Mouse (Mus musculus) megakaryocyte progenitor cell, adult 5-6 weeks (primary cell): ENCODE measurements at regions not wholly inside any gene's neighbourhood (a gene's known extent, or its start where the extent isn't known, plus 50 kb on each side); places are given as distances from the start of the nearest gene placed in this dataset.

Source experiments
- ATAC-seq: replicated peaks from 2 replicates; pipeline ENCODE4 v1.8.0; 2016; ENCODE audit warnings: mild to moderate bottlenecking, moderate TSS enrichment, inconsistent platforms; ENCODE audit not compliant: poor library complexity

DNA sequence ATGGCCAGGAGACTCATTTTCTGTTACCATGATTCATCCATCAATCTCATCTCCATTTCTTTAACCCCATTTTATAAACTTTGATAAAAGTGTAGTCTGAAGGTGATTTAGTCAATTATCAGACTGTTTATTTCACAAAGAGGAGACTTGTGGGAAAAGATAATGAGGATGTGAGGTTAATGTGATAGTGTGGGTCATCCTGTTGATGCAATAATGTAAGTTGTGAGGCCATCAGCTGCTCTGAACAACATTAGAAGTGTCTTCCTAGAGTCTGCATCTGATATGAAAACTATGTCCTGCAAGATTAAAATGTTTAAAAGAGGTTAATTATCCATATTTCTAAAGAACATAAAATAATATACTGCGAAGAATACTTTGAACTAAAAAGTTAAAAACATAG, 842.8 kb downstream of the Pcdh17 start:
- peak; percentile 59 for ATAC-seq

DNA sequence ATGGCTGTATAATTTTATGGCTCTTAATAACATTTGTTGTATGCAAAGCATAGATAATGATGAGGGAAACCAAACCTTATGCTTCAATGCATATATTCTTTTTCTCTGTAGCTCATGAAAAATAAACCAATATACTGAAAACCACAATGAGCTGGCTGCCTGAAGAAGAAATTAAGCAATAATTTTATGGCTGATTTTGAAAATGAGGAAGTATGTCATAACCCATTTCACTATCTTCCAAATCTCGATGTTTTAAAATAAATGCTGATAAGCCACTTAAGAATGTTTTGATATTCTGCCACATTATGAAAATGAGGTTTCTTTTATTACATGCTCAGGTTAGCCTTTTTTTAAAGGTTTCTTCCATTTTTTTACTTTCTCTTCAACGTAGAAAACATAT, 844.1 kb downstream of the Pcdh17 start:
- ATAC-seq: peak; percentile 92

DNA sequence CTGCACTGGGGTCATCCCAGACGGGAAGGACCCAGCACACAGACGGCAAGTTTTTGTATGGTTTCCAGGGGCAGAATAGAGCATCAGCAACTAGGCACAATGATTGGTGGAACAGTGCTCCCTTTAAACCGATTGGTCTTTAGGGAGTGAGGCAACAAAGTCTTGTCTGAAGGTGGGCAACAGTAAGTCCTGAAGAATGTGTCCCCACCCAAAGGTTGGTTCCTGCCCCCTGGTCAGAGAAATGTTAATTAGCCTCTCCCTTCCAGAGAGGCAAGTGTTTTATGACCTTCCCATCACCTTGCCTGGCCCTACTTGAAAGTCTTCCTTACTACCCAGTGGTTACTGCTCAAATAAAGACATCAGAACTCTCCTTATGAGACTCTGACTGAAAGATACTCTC, 855.6 kb downstream of the Pcdh17 start:
- no peak for ATAC-seq

DNA sequence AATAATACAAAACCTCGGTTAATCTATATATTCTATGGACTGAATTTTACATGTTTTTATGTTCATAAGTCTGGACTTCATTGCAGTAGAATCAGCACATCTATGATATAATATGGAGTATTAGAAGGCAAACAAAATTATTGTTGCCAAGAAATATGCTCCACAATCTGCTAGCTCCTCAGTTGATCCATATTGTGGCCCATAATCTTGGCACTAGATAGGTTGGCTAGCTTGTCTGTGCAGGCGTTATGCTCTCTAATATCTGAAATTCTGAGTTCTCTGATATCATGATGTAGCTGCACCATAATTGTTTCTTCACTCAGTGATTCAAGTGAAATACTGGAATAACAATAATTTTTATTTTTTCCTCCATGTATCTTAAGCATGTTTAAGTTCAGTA, 877.3 kb downstream of the Pcdh17 start:
- ATAC-seq: no peak

DNA sequence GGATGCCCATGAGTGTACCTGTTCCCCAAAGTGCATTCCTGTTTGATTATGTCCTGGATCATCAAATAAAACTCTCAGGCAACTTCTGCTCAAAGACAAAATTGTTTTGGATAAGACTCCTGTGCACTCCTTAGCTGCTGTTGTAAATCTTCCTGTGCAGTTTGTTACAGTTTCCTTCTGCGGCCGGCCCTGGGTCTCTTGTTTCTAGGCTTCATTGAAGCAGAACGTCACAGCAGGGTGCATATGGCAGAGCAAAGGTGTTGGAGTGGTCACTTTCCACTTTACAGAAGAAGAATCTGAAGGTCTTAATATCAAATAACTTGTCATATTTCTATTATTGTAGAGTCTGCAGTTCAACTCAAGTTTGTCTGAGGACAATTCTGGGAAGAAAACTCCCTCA, 889.9 kb downstream of the Pcdh17 start:
- no peak for ATAC-seq

DNA sequence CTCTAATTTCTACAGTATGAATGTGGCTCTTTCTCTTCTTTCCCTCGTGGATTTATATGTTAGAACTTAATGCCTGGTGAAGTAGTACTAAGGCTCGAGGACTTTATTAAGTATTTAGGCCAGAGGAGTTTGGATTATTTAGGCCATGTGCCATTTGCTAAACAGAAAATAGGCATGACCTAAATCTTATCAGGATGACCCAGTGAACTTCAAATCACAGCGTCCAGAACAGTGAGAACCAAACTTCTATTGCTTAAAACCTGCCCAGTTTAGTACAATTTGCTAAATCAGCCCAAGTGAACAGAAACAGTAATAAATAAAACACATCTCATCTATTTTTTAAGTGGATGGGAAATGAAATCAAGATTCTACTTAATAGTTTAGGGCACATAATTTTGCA, 893.8 kb downstream of the Pcdh17 start:
- no peak for ATAC-seq

DNA sequence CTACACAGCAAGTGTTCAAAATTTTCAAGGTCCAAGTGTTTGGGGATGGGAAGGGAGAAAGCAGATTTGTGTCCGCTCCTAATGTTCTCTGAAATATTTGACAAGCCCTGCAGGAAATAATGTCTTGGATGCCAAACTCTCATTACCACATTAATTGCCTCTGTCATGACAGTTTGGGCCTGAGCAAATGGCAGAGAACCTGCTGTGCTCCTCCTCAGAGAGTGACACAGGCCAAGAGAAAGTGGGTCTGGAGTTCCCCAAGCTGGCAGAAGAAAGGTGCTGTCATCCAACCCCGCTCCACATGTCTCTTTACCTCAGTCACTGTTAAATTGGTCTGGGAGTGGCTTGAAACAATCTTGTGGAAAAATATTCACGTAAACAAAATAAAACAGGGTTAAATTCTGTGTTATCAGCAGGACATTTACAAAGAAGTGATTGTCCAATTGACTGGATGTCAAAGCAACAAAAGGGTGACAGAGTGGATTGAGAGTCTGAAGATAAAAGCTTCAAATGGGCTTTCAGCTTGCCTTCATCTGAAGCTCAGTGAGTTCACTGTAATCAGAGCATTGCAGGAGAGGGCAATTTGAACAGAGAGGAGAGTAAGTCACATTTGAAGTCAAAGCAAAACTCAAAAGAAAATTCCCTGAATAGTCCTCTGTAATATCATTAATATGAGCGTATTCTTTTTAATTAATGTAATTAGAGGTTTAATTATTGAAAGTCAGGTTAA, 911.4 kb downstream of the Pcdh17 start:
- no peak for ATAC-seq

DNA sequence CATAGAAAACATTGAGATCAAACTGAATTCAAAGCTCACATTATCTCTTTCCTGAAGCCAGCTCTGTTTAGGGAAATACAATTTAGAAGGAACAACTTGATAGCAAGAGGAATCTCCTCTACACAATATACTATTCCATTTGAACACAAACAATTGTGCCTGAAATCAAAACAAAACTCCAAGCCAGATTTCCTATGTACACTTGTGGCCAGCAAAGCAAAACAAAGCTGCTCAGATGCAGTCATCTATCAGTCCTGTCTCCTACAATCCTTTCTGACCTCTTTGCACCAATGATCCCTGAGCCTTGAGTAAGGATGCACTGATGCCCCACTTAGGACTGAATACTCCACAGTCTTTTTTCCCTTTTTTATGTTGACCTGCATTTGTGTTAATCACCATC, 920.2 kb downstream of the Pcdh17 start:
- ATAC-seq: no peak

DNA sequence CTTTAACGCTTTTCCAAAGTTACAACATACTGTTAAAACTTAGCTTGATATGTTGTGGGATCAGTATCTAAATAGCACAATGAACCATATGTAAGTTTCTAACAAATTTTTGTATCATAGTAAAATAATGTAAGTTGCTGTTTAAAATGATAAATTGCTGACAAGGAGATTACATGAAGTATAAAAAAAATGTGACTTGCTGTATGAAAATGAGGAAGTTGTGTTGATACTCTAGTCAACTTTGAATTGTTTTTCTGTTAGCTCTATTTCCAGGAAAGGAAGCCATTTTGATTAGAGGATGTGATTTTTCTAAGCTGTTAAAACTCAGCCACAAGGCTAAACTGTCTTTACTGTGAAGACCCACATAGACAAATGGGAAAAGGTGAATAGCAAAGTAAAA, 929.9 kb downstream of the Pcdh17 start:
- ATAC-seq: no peak

DNA sequence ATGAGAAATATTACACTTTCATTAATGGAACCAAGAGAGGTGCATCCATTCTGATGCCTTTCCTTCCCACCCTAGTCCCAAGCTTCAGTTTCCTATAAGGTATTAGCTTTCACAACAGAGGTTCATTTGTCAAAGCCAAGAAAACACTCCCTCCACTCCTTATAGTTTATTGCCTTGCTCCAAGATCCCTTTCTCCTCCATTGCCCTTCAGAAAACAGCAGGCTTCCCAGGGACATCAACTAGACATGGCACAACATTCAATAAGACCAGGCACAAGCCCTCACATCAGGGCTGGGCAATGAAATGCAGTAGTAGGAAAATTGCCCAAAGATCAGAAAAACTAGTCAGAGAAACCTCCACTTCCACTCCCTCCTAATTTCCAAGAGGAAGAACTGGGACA, 960.3 kb downstream of the Pcdh17 start:
- ATAC-seq: no peak
